Mouse (Mus musculus) left cerebral cortex, adult 18-20 months (tissue): Measurements from ENCODE around the gene Arhgef10l. TPM values are rescaled to one million over a fixed set of nuclear protein-coding genes. Genes with fewer than 3 reads are reported as not detected.

ENCODE experiments used
- DNase-seq, 2 experiments: peaks; one replicate each; pipeline ENCODE4 v3.0.0; 2021 to 2022; ENCODE audit warnings: low spot score in 2 of 2, mixed read lengths in 1 of 2
- total RNA-seq, 2 experiments: library from RNA; stranded (reverse); gene quantifications; 2 replicates each; pipeline ENCODE4 v1.2.3; 2021

Arhgef10l gene
- total RNA-seq, 2 experiments from 2014 or later, result 56.0 to 60.5 TPM

DNA sequence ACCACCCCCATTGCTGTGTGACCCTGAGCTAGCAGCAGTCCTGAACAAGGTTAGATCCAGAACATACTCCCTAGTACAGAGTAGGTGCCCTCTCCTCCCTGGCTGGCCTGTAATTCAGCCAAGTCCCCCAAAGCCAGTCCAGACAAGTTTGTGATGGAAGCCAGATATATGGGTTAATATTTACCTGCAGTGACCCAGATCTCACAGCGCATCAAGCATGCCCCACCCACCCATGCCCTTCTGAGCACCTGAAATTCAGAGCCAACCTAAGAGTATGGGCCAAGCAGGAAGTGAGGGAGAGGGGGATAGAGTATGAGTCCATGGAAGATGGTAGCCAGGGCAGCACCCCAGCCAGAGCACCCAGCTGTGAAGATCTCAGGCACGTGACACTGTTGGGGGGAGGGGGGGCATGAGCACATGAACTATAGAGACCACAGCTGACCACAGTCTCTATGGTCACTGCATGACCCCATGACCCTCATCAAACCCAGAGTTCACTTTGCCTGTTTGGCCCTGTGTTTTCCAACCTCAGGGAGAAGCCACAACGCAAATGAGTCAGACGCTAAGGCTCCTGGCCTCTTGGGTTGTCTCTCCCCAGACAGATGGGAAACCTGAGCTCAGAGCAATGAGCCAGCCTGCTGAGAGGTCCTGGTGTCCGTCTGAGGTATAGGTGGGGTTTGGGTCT, 29.4 kb downstream of the Arhgef10l start:
- DNase-seq, result no peak

DNA sequence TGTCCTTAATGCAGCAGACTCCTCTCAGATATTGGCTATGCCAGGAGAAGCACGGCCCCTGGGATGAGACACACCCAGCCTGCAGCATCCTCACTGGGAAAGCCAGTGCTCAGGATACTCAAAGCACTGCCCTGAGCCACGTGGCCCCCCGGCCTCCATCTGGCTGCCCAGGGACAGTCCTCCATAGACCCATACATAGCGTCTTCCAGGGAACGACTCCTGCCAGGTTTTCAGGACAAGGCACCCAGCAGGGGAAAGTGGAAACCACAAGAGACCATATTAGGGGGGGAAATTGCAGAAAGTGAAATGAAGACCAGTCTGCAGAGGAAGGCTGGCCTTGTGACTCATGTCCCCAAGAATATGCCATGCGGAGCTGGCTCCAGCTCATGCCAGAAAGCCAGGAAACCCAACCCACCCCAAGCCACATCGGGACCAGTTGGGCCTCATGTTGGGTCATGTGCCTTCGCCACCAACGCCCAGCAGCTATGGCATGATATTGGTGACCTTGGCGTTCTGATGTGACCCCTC, 30.9 kb downstream of the Arhgef10l start:
- DNase-seq, result no peak

DNA sequence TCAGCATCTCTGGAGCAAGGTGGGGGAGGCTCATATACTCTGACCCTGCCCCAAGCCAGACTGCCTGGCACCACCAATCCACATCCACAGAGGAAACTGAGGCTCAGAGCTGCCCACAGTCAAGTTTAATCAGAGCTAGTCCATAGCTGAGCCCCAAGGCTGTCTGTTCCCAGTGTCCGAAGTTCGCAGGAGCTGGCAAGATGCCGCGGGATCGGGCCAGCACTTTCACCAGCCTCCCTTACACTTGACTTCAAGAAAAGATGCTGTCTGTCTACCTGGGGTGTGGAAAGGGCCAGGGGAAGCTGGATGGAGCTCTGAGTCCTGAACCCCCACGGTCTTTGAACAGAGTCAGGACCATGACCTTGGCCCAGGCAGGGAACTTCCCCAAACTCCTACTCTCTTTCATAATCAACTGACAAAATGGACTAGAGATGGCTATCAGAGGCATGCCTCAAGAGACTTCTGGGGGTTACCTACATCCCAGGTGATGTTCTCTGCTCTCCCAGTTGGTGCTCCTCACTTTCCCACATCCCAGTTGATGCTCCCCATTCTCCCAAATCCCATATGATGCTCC, 34.4 kb downstream of the Arhgef10l start:
- DNase-seq, result no peak

DNA sequence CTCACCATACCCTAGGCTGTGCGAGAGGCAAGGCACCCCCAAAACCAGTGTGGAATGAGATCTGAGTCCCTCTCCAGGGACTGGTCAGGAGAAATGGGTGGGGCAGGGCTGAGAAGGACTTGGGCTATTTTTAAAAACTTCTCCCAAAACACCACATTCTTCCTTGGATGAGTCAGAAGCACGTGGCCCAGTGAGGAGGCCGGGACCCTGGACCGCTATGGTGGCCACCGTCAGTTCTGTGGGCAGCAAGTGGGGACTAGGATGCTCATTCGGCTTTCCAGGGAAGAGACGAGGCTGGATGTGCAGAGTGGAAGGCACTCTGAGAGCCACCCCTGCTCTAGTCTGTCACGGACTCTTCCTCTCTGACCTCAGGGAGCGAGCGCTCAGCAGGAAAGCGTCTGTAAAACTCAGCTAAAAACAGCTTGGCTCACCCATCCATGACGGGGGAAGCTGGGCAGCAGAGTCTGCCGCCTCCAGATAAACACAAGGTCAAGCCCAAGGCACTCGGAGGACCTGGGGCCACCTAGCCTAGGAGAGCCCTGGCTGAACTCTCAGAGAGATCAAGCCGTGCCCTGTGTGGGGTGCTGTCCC, 35.1 kb downstream of the Arhgef10l start:
- peak; percentile 44 to 56 for DNase-seq

DNA sequence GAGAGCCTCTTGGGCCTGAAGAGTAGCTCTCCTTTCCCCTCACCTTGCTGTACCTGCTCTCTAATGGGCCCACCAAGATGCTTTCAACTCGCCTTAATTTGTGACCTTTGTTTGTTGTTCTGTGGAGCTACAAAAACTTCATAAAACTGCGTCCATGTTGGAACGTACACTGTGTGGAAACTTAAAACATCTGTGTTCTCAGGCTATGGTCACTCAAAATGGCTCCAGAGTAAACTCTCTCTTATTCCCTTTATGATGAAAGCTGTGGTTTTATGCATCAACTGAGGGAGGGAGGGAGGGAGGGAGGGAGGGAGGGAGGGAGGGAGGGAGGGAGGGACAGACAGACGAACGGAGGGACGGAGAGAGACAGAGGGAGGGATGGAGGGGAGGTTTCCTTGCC, 35.7 kb downstream of the Arhgef10l start:
- DNase-seq, result no peak

DNA sequence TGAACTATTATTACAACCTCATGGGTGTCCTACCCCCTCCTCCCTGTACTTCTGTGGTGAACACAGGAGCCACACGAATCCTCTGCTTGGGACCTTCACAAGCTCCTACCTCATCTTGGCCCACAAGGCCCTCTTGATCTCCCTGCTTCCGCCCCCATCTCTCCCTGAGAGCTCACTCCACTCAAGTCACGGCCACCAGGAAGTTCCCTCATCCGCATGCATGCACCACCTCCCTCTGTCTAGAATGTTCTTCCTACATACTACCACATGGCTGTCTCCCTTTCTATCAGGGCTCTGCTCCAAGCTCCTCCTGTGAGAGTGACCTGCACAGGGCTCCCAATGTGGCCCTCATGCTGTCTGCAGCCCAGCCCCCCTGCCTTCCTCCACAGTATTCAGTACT, 36.8 kb downstream of the Arhgef10l start:
- DNase-seq, result no peak

DNA sequence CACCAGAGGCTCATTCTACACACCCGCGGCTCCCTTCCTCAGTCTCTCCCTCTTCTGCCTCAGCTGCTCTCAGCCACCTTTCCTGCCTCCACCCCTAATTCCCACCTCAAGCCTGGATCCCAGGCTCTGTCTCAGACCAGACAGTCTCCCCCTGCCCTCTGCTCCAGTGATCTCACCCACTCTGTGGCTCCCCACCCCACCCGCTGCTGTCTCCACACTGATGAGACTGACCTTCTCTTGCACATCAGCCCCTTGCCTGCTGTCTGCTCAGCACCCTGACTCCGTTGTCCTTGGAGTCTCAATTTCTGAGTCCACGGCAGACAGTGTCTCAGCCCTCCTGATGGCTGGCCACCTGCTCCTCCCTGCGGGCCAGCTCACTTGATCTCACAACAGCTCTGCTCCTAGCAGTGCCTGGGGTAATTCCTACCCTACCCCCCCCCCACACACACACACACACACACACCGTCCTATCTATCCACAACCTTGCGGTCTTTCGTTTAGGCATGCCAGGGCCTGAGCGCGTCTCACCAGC, 37.3 kb downstream of the Arhgef10l start:
- DNase-seq, result no peak

DNA sequence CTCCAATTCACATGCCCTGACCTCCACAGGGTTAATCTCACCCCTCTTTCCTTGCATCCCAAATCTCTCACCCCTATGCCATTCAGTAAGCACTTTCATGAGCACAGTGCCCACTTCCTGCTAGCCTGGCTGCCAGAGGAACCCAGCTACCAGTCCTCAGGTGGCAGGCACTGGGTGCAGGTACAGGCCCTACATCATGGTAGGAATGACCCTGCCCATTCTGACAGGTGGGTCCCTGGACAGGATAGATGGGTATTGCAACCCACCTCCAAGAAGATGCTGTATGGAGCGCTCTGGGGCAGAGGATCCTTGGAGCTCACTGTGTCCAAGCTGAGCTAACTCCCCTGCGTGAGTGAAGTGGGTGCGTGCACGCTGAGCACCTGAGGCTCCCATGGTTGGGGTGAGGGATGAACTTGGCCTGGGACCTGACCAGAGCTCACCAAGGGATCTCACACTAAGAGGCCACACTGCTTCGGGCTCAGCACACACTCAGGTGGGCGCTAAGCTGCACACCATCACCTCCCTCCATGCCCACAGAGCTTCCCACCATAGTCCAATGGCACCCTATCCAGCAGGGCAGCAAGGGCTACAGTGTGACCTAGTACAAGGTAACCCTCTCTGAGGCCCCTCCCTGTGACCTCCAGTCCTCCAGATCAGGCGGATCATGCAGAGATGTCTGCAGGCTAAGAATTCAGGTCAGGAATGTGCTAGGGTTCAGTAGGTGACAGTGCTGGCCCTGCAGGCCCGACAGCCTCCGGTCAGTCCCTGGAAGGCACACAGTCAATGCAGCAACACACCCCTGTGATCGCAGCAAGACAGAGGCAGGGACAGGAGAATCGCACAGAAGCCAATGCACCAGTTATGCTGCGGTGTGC, 39.9 kb downstream of the Arhgef10l start:
- no peak for DNase-seq

DNA sequence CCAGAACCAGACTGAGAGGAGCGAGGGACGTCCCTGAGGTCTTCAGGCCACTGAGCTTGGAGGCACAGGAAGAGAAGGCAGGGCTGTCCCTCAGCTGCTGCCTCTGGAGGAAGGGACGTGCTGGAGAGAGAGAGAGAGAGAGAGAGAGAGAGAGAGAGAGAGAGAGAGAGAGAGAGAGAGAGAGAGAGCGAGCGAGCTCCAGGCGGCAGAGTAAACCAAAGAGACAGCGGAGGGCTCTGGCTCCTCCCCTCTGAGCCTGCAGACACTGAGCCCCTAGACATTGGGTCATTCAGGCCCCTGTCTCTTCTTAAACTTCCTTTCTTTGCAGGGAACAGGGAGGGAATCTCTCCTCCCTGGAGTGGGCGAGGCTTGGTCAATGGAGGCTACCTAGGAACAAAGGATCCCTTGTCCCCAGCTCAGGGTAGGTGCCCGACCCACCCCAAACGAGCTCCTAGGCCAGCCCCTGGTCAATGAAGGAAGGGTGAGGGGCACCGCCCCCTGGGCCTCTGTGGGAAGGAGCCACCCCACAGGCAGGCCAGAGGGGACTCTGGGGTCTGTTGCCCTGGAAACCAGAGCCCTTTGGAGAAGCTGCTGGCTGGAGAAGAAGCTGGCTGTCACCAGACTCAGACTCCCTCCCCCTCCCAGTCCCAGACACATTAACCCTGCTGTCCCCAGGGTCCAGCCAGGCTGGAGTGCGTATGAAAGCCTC, 41.2 kb downstream of the Arhgef10l start:
- DNase-seq, result peak in 1 of 2 experiments; percentile 35

DNA sequence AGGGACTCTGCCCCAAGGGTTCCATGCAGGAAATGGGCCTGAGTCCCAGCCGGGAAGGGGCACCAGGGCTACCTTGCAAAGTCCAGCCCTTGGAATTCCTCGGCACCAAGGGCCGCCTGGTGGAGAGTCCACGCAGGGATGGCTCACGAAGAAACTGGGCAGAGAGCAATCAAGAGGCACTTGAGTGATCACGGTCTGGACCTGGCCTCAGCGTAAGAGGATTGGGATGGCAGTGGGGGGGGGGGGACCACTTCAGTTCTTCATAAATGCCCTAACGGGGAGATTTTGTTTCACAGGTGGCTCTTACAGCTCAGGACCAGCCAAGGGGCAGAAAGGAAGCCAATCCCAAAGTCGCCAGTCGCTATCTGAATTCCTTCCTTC, 41.7 kb downstream of the Arhgef10l start:
- DNase-seq, result no peak

DNA sequence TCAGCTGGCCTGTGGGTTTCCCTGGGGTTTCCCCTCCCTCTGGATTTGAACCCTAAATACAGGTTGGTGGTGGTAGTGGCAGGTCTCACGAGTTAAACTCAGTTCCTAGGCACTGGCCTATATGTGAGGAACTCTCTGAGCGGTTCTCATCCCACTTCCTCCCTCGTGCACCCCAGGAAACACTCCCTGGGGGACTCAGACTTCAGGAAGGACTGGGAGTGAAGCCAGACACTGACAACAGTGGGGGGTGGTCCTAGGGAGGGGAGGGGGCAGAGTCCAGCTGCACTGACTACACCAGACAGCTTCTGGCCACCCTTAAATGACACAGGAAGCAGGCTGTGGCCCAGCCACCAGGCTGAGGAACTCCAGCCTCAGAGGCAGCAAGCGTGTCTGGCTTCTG, 43.0 kb downstream of the Arhgef10l start:
- DNase-seq, result no peak

DNA sequence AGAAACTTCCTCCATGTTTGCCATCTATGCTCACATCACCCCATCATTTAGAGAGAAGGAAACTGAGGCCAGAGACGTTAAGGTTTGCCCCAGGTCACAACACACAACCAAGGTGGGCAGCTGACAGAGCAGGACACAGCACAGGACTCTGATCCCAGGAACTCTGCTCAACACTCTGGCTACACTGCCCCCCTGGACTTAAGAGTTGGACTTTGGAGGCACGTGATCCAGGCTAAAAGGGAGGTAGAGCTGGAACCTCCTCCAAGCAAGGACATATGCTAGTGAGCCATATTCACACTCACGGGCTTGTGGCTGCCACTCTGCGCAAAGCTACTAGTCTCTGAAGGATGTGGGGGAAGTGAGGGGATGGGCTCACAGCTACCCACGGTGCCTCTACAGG, 45.3 kb downstream of the Arhgef10l start:
- no peak for DNase-seq

DNA sequence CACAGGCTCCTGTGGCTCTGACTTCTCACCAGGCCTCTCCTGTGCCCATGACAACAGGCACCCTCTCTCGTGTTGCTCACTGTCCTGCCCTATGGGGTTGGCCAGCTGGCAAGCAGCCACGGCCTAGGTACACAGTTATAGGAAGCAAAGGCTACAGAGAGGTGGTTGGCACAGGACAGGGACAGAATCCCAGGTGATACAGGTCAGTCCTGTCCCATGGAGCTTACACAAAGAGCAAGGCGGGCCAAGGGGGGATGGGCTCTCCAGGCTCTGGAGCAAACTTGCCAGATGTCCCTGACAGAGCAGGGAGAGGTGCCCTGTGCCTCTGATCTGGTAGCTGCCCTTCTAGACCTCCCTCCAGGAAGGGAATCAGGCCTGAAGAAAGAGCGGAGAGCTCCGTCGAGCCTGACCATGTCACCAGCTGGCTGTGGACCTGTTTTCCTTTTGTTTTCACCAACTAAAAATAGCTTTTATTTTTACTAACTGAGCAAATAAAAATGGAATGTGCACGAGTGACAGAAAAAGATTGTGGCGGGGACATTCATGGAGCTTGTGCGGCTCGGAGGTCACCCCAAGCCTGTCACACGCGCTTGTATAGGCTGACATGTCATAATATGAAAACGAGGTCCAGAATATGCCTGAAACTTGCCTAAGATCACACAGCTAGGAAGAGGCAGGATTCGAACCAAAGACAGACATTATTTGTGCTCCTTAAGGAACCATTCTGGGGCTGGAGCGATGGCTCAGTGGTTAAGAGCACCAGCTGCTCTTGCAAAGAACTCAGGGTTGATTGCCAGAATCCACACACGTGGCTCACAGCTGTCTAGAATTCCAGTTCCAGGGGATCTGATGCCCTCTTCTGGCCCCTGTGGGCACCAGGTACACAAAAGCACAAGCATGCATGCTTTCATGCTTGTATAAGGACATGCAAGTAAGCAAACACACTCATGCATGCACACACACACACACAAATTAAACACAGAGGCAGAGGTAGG, 48.1 kb downstream of the Arhgef10l start:
- no peak for DNase-seq

DNA sequence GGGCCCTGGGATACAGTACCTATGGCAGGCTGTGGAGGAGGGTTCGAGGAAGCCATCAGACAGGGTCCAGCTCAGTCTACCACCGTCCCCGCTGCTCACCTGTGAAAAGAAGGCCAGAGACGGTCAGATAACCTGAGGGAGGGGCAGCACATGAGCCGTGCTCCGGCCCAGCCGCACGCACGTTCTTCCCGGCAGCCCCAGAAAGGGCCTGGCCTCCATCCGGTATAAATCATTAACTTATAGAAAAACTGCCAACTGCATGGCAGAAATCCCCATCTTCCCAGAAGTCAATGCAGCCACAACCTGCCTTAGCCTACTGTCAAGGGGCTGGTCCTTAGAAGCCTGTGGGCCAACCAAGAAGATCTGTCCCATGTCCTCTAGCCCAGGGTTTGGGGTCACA, 48.9 kb downstream of the Arhgef10l start:
- DNase-seq, result no peak

DNA sequence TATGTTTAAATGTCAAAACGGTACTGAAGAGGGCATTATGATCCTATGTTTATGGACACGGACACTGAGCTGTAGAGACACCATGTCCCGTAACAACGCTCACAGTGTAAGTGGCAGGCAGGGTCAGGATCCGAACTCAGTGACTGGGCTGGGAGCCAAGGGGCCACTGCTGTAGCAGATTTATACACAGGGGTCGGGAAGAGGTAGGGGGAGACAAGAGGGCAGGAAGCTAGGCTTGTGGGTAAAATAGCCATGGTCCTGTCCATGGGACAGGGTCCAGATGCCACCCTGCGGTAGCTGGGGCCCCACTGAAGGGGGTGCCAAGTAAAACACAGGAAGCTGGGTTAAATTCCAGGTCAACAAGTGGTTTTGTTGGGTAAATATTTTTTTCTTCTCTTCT, 49.6 kb downstream of the Arhgef10l start:
- no peak for DNase-seq

DNA sequence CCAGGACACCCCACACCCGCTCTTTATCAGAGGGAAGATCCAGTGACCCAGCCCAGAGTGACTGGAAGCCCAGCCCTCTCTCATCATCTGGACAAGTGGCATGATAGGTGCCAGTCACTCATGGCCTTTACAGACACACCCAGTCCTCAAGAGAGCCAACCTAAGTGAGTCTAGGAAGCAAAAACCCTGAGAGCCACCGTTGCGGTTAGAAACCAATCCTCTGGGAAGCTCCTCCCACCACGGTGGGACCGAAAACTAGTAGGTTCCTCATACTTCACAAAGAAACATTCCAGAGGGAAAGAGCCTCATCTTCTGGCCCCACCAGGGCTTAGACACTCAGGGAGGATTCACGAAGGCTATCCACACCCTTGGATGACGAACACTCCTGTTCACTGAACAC, 50.0 kb downstream of the Arhgef10l start:
- DNase-seq, result no peak

DNA sequence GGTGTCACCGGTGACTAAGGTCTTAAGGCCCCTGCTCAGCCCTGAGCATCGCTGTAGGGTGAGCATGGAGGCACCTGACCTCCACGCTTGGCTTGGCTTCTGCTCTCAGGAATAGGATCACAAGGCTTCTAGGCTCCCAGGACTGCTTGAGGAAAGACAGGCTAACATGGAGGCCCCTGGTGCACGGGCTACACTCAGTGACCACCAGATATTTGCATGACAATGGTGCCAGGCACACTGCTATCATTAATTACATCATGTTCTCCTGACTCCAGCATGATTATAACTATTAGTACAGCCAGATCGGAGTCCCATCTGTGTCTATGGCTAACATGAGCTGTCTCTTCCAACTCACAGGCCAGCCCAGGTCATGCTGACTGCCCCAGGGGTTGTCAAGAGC, 51.3 kb downstream of the Arhgef10l start:
- no peak for DNase-seq

DNA sequence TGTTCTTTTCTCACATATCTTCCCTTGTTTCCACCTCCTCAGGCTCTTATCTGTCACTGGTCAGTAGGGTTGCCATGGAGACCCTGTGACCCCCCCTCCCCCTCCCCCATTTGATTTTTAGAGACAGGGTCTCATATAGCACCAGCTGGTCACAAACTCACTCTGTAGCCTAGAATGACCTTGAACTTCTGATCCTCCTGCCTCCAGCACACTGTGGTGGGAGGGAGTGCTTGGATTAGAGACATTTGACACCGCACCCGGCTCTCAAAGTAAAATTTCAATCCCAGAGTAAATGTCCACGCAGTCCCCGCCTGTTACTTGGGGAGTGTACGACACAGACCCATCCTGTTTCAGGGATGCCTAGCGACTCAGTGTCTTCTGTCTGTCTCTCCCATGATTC, 51.7 kb downstream of the Arhgef10l start:
- no peak for DNase-seq

DNA sequence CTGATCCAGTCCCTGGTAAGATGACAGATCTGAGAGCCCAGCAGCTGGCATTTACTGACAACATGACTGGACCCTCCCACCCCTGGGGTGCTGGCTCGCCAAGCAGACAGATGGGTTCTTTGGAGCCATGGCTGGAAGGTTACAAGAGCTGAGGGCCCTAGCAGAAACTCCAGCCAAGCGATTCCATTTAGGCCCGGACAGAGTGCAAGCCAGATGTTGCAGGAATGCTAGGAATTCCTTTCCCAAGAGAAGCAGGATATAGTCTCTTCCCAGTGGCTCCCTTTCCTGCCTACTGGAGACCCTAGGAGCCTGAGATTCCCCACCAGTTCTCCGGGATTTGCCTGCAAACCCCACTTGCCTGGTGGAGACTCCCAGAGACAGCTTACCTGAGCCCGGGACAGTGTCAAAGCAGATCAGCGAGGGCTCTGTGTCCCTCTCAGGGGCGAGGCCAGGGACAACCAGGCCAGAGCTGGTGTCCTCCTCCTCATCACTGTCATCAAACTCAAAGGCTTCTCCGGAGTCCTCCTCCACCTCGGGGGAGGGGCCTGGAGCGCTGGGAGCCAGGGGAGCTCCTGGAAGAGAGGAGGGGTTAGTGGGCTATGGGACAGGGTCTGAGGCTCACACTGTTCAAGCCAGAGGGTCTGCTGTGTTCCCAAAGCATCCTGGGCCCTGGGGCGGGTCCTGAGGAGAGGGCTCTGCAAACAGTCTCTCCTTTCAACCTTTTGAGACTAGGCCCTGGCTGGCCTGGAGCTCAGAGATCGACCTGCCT, 54.8 kb downstream of the Arhgef10l start:
- DNase-seq, result no peak
